Mouse (Mus musculus) left cerebral cortex, postnatal 4 days (tissue): ENCODE results near the gene Nup43. TPM values are rescaled to one million over a fixed set of nuclear protein-coding genes. Genes with fewer than 3 reads are reported as not detected.
A peak's percentile ranks its signal among the peaks of the same experiment; 100 is the strongest.

Source experiments
- DNase-seq: peaks from one replicate; pipeline ENCODE4 v3.0.0-alpha.2; 2022
- intact Hi-C: fragments of 180-260 bp; cut with DNase I; formaldehyde crosslinking; loops from one replicate; pipeline ENCODE4 v1.15.1; 2025
- total RNA-seq, 2 experiments: library from RNA; stranded (reverse); gene quantifications; 2 replicates each; pipeline ENCODE4 v1.2.3; 2021

Nup43 gene
- total RNA-seq, 2 experiments from 2014 or later: 12.6 to 14.7 TPM

DNA sequence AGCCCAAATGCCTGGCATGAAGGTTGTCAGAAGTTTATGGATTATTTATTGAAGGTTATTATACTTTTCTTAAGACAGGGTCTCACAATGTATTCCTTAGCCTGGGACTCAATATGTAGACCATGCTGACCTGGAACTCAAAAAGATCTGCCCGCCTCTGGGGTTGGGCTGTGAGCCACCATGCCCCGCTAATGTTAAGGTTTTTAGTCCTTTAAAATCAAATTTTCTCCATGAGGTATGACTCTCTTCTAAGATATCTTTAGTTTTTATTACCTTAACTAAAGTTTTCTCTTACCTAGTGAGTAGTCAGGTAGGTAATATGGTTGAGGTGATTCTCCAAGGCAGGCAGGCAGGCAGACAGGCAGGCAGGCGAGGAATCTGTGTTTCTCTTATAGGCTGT lies 14.9 kb downstream of the Nup43 start:
- no peak for DNase-seq
- intact Hi-C loops: no loop called here

DNA sequence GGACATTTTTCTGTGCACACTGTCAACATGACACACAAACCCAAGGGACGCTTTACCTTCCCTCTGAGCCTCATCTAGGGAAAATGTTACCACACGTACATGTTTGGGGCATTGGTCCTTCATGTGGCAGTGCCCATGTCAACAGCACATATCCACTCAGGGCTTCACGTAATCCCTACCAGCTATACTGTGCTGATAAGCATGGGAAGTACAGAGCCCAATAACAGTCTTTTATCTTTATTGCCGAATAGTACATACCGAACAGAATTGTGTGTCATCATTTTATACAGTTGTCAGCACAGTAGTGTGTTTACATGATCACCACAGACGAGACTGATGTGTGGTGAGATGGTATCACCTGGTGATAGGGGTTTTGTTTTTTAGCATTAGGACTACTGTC lies 19.6 kb downstream of the Nup43 start:
- no peak for DNase-seq
- intact Hi-C loops: no loop called here

DNA sequence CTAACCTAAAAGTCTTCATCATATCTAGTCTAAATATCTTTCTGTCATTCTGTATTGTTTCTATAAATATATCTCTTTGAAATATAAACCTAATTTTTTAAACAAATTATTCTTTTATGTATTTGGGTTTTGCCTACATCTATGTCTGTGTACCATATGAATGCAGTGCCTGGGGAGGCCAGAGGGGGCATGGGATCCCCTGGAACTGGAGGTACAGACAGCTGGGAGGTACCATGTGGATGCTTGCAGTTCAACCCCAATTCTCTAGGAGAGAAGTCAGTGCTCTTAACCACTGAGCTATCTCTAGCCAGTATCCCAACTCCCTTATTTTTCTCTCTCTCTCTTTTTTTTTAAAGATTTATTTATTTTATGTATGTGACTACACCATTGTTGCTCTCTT lies 28.0 kb downstream of the Nup43 start:
- DNase-seq: no peak
- intact Hi-C loops: no loop called here

DNA sequence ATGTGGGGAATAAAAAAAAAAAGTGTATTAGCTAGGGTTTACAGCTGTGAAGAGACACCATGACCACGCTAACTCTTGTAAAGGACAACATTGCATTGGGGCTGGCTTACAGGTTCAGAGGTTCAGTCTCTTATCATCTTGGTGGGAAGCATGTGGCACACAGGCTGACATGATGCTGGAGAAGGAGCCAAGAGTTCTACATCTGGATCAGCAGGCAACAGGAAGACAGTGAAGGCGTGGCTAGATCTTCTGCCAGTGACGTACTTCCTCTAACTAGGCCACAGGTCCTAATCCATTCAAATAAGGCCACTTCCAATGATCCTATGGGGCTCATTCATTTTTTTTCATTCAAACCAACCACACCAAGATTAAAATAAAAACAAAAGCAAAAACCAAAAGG lies 32.8 kb downstream of the Nup43 start:
- no peak for DNase-seq
- intact Hi-C loops: no loop called here

DNA sequence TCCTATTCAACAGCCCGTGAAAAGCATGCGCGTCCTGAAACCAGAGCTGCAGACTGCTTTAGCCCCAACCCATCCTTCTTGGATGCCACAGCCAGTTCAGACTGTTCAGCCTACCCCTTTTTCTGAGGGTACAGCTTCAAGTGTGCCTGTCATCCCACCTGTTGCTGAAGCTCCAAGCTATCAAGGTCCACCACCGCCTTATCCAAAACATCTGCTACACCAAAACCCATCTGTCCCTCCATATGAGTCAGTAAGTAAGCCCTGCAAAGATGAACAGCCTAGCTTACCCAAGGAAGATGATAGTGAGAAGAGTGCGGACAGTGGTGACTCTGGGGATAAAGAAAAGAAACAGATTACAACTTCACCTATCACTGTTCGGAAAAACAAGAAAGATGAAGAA lies 35.3 kb downstream of the Nup43 start:
- no peak for DNase-seq
- intact Hi-C loops: no loop called here

DNA sequence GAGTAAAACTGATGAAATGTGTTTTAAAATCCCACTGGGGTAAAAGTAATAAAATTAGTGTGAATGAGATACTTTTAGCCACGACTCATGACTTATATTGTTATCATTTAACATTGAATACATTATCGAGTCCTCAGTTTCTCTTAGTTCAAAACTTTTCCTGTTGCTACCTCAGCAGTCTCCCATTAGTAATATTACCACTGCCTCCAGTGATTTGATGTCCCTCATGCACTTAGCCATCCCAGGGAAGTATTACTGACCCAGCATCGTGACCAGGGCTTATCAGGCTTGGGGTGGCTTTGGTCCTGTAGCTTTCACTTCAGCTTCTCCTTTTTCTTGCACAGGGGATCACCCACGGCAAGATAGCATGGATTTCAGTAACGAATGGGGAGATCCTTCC lies 42.8 kb downstream of the Nup43 start:
- intact Hi-C loops: no loop called here
- DNase-seq: no peak

DNA sequence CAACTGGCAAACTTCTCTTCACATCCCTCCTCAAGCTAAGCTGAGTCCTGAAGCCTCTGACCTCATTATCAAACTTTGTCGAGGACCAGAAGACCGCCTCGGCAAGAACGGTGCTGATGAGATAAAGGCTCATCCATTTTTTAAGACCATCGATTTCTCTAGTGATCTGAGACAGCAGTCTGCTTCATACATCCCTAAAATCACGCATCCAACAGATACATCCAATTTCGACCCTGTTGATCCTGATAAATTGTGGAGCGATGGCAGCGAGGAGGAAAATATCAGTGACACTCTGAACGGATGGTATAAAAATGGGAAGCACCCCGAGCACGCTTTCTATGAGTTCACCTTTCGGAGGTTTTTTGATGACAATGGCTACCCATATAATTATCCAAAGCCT lies 45.2 kb downstream of the Nup43 start:
- DNase-seq: no peak
- intact Hi-C loops: no loop called here

DNA sequence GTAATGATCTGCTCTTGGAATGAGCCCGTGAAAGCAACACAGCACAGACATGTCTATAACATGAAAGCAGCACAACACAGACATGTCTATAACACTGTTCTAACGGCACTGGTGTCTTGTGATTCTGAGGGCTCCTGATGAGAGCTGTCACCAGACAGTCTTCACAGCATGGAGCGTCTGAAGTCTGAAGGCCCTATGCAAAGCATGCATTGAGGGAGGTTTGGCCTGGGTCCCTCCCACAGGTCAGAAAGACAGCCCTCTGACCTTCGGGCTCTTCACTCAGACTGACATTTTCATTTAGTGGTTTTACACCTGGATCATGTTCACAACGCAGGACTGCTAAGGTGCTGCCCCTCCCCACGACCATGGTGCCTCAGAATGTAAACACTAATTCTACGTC lies 47.8 kb downstream of the Nup43 start:
- no peak for DNase-seq
- intact Hi-C loops: no loop called here

DNA sequence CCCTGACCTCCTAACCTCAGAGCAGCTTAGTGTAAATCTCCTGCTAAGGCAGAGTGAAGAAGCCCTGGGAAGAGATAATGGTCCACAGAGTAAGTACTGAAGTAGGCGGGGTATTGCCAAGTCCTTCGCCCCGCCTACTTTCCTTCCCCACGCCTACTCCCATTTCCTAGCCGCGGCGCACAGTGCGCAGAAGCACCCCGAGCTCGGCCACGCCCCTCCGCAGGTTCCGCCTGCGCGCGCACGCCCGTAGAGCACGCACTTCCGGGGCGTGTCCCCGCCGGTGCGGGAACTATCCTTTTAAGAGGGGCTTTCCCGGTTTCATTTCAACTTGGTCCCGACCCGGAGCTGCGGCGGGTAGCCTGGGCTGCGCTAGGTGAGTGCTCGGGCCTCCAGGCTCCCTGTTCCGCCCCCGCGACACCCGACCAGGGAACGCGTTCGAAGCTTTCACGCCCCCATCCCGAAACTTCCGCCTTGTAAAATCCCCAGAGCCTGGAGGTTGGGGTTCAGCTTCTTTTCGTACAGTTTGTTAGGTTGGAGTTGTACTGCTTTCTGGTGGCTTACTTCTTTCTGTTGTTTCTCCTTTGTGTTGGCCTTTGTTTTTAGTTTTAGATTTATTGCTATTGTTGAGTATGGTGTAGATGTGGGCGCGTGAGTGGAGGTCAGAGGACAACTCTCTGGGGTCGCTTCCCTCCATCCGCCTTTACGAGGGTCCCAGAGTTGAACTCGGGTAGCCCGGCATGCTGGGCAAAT lies 58.6 kb downstream of the Nup43 start, which contains the start of gene Katna1:
Gene Katna1 (plus strand): TSS at position 250 of the 750 bp plus-strand sequence.
- intact Hi-C loops: no loop called here
- DNase-seq: peak; percentile 93

DNA sequence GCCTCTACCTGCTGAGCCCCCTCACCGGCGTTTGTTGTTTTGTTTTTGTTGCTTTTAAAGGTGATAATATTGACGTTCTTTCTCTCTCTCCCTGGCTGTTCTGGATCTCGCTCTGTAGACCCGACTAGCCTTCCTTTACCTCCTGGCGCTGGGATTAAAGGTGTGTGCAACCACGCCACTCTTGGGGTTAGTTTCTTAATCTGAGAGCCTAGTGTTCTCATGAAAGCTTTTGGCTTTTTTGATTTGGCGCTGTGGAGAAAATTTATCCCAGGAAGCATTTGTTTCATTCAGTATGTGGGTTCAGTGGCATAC lies 59.2 kb downstream of the Nup43 start:
- DNase-seq: no peak
- intact Hi-C loops: no loop called here

DNA sequence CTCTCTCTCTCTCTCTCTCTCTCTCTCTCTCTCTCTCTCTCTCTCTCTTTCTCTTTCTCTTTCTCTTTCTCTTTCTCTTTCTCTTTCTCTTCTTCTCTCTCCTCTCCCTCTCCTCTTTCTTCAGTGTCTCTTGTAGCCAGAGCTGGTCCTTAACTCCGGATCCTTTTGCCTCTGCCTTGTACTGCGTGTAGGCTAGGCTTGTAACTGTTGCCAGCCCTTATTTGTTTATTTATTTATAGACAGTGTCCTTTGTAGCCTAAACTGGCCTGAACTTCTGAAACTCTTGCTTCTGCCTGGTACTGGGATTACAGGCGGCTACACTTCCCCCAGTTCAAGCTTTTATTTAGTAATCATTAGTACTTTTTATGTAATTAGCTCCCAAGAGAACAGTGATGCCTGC lies 59.7 kb downstream of the Nup43 start:
- intact Hi-C loops: no loop called here
- no peak for DNase-seq

Other genes with a start within 250 kb of the Nup43 start
- 1 to 10 TPM; 3.3 to 4.4 TPM for gene Ulbp1, start 193.9 kb upstream of the Nup43 start, total RNA-seq
- gene Lrp11, start 77.7 kb upstream of the Nup43 start, total RNA-seq: 10 to 100 TPM; 74.0 to 83.9 TPM
- 10 to 100 TPM; 92.1 to 99.3 TPM for gene Pcmt1, start 13.6 kb downstream of the Nup43 start, total RNA-seq
- 10 to 100 TPM; 66.7 to 67.4 TPM for gene Lats1, start 13.7 kb downstream of the Nup43 start, total RNA-seq
- gene Katna1, start 58.5 kb downstream of the Nup43 start, total RNA-seq: 10 to 100 TPM; 19.2 to 20.9 TPM
- 10 to 100 TPM; 22.7 to 25.1 TPM for gene Ginm1, start 125.3 kb downstream of the Nup43 start, total RNA-seq
- gene Ppil4, start 125.4 kb downstream of the Nup43 start, total RNA-seq: 10 to 100 TPM; 39.3 to 45.6 TPM
- gene Zc3h12d, start 165.0 kb downstream of the Nup43 start, total RNA-seq: under 1 TPM; 0.18 to 0.22 TPM